Comparison of ENCODE assay signal across 10 mouse cellular contexts in the genomic region with DNA sequence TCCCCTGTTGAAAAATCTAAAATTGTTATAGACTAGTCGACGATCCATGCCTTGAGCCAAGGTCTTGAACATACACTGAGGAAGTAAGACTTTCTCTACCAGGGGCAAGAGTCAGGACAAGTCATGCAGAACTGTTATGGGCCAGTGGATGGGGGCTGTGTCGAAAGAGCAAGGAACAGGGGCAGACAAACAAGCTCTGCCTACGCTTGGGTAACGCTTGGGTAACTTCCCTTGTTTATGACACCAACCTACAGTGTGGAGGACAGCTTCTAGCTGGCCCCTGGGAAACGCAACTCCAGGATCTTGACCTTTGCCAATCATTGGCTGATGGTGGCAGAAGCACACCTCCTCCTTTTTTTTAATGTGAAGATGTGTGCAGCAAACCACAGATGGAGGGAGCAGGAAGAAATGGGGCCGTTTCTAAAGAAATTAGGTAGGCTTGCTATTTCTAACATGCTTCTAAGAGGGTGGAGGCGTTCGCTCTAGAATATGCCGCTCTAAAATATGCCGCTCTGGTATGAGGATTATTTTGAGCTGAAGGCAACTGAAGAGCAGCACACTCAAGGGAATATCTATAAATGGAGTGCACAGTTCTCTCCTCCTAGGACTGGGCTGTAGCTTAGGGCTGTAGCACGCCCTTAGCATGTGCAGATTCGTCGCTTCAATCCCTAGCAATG. TPM values are rescaled to one million over a fixed set of nuclear protein-coding genes. Genes with fewer than 3 reads are reported as not detected.
DNase-seq lines count a peak whose midpoint lies in the region; ATAC-seq and TF ChIP-seq lines count a peak whose summit lies in the region.
"Had no signal": no experiment of that assay in that cellular context is flagged by ENCODE, and none has a peak within 500 bp of the region (broad histone marks: within the 10 kb centered on the region; RNA-seq: fewer than 3 reads in every experiment).

No protein-coding gene starts in this region.

- H3K4me3 ChIP-seq in kidney, embryonic 15.5 days (replicated peaks), result no peak overlapping the region
- no peak overlapping the region for H3K4me3 ChIP-seq in hindbrain, postnatal 0 days (ENCODE audit: low read length)
- H3K4me3 ChIP-seq in midbrain, embryonic 13.5 days (replicated peaks), result no peak overlapping the region
- H3K4me3 ChIP-seq: forebrain, embryonic 13.5 days; neural tube, embryonic 12.5 days had no signal

- WGBS in kidney, embryonic 15.5 days, result 60% methylated on average over 14 of the region's 14 CpGs
- 80% methylated on average over 14 of the region's 14 CpGs for WGBS in hindbrain, postnatal 0 days
- WGBS in midbrain, embryonic 13.5 days, result 86% methylated on average over 14 of the region's 14 CpGs

- DNase-seq in frontal cortex, postnatal 10 days (ENCODE audit: low spot score in 2 of 2), result no peak
- peak; percentile 91 for DNase-seq in A20 (ENCODE audit: low read depth, low spot score)
- peak; percentile 42 for DNase-seq in lung, postnatal 14 days
- DNase-seq in cerebellum, postnatal 36 days, result no peak
- no peak for DNase-seq in hindbrain, postnatal 0 days (ENCODE audit: low spot score)

- H3K4me2 ChIP-seq in kidney, embryonic 15.5 days, result no peak overlapping the region
- no peak overlapping the region for H3K4me2 ChIP-seq in hindbrain, postnatal 0 days (ENCODE audit: low read depth, low read length)
- no peak overlapping the region for H3K4me2 ChIP-seq in midbrain, embryonic 13.5 days (replicated peaks)
- H3K4me2 ChIP-seq: forebrain, embryonic 13.5 days; neural tube, embryonic 12.5 days had no signal

- no peaks in the 10 kb centered on the region for H3K36me3 ChIP-seq in kidney, embryonic 15.5 days
- no peaks in the 10 kb centered on the region for H3K36me3 ChIP-seq in hindbrain, postnatal 0 days (ENCODE audit: insufficient read depth, low read length)
- H3K36me3 ChIP-seq in midbrain, embryonic 13.5 days, result no peaks in the 10 kb centered on the region
- H3K36me3 ChIP-seq: neural tube, embryonic 12.5 days had no signal

- peak; percentile 96 for ATAC-seq in frontal cortex, adult (ENCODE audit: low TSS enrichment)
- ATAC-seq in kidney, embryonic 15.5 days (replicated peaks; ENCODE audit: low FRiP score), result peak; percentile 98
- ATAC-seq in hindbrain, postnatal 0 days, result no peak
- no peak for ATAC-seq in midbrain, embryonic 13.5 days
- ATAC-seq: forebrain, embryonic 13.5 days had no signal

- no peaks in the 10 kb centered on the region; the same call in 1 of the 2 replicates for H3K9me3 ChIP-seq in kidney, embryonic 15.5 days (replicated peaks)
- no peaks in the 10 kb centered on the region for H3K9me3 ChIP-seq in hindbrain, postnatal 0 days (ENCODE audit: low read length)
- no peaks in the 10 kb centered on the region for H3K9me3 ChIP-seq in midbrain, embryonic 13.5 days
- H3K9me3 ChIP-seq: neural tube, embryonic 12.5 days had no signal

- H3K27ac ChIP-seq in kidney, embryonic 15.5 days, result peak overlapping the region; percentile 76
- no peak overlapping the region for H3K27ac ChIP-seq in hindbrain, postnatal 0 days
- H3K27ac ChIP-seq in midbrain, embryonic 13.5 days, result no peak overlapping the region
- H3K27ac ChIP-seq: forebrain, embryonic 13.5 days; neural tube, embryonic 12.5 days had no signal

- no peaks in the 10 kb centered on the region for H3K27me3 ChIP-seq in kidney, embryonic 15.5 days
- no peaks in the 10 kb centered on the region for H3K27me3 ChIP-seq in hindbrain, postnatal 0 days (ENCODE audit: insufficient read depth, low read length)
- no peaks in the 10 kb centered on the region for H3K27me3 ChIP-seq in midbrain, embryonic 13.5 days
- H3K27me3 ChIP-seq: forebrain, embryonic 13.5 days; neural tube, embryonic 12.5 days had no signal

- TF ChIP-seq CTCF in hindbrain, postnatal 0 days (IDR thresholded peaks at IDR 0.05; ENCODE audit: low read depth), result no peak

- H3K4me1 ChIP-seq in kidney, embryonic 15.5 days, result peaks cover 14% of the 10 kb centered on the region
- H3K4me1 ChIP-seq in hindbrain, postnatal 0 days (ENCODE audit: insufficient read depth, low read length), result no peaks in the 10 kb centered on the region
- H3K4me1 ChIP-seq in midbrain, embryonic 13.5 days (replicated peaks), result no peaks in the 10 kb centered on the region
- H3K4me1 ChIP-seq: neural tube, embryonic 12.5 days had no signal

- H3K9ac ChIP-seq in kidney, embryonic 15.5 days, result no peak overlapping the region
- H3K9ac ChIP-seq in hindbrain, postnatal 0 days (replicated peaks; ENCODE audit: low read length), result no peak overlapping the region
- H3K9ac ChIP-seq in midbrain, embryonic 13.5 days (replicated peaks), result no peak overlapping the region
- H3K9ac ChIP-seq: forebrain, embryonic 13.5 days; neural tube, embryonic 12.5 days had no signal

RNA-seq across cellular contexts. Expression of a gene that starts 12.6 kb away (rescaled TPM):
- polyA plus RNA-seq in kidney, embryonic 15.5 days (2015; fragmentation: Nextera tagmentation; extraction: Ambion mirVana), result 13.8 and 14.7 TPM in 2 replicates
- total RNA-seq in hindbrain, postnatal 0 days (2014; rRNA removed), result 7.4 and 11.1 TPM in 2 replicates
- polyA plus RNA-seq in hindbrain, postnatal 0 days (2015; fragmentation: Nextera tagmentation; extraction: Ambion mirVana), result 5.7 and 6.0 TPM in 2 replicates
- polyA plus RNA-seq in midbrain, embryonic 13.5 days (2015; fragmentation: Nextera tagmentation; extraction: Ambion mirVana), result 3.7 and 4.6 TPM in 2 replicates

Comparison
In these comparisons a context has a peak if more than half of its experiments do, and no peak if none do; other contexts are left out.
1. ATAC-seq: peak in frontal cortex, adult (single experiment) and kidney, embryonic 15.5 days (single experiment); none in hindbrain, postnatal 0 days (single experiment) and midbrain, embryonic 13.5 days (single experiment).
2. DNase-seq: peak in A20 (single experiment) and lung, postnatal 14 days (single experiment); none in frontal cortex, postnatal 10 days (0 of 2), cerebellum, postnatal 36 days (0 of 2) and hindbrain, postnatal 0 days (single experiment).